Mouse (Mus musculus): ENCODE data around the gene T2. TPM values are rescaled to one million over a fixed set of nuclear protein-coding genes. Genes with fewer than 3 reads are reported as not detected.

Gene T2
- polyA plus RNA-seq, 1 experiment from 2014 or later, result 0.14 TPM

GRCm38 (mm10) chr17:8342706-8343105 is 13.1 kb upstream of the T2 start:
- H3K27me3 ChIP-seq (ENCODE audit: insufficient read depth, poor library complexity, severe bottlenecking), result peaks cover 91% of the 10 kb centered on the region
- no peak overlapping the region for H3K27ac ChIP-seq
- DNase-seq (ENCODE audit: low spot score), result no peak
- H3K4me1 ChIP-seq, result peaks cover 17% of the 10 kb centered on the region
- H3K36me3 ChIP-seq, result no peaks in the 10 kb centered on the region
- no peak overlapping the region for H3K4me3 ChIP-seq
- H3K9me3 ChIP-seq, result no peaks in the 10 kb centered on the region
- WGBS, result 46% methylated on average over 5 of the region's 5 CpGs

DNA sequence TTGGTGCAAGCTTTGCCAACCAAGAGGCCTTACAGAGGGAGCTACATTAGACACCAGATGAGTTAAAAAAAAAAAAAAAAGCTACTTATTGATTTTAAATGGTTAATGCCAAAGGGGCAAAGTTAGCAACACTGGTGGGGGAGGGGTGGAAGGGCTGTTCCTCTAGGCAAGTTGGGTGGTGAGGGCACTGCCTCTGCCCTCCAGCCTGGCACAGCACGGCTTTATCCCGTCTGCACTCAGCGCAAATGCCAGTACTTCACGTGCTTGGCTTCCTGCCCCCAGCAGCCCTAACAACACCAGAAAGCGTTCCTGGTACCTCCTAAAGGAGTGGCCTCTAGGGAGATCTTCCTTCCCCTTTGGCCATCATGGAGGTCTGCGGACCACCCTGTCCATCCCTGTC is 12.4 kb upstream of the T2 start:
- no peak overlapping the region for H3K27ac ChIP-seq
- no peak for DNase-seq (ENCODE audit: low spot score)

GRCm38 (mm10) chr17:8347765-8348285 is 8.0 kb upstream of the T2 start:
- H3K27me3 ChIP-seq (ENCODE audit: insufficient read depth, poor library complexity, severe bottlenecking), result peaks cover 41% of the 10 kb centered on the region
- WGBS, result 78% methylated on average over 5 of the region's 5 CpGs
- no peaks in the 10 kb centered on the region for H3K36me3 ChIP-seq
- H3K4me3 ChIP-seq, result no peak overlapping the region
- no peak overlapping the region for H3K27ac ChIP-seq
- DNase-seq (ENCODE audit: low spot score), result no peak
- no peaks in the 10 kb centered on the region for H3K9me3 ChIP-seq
- no peaks in the 10 kb centered on the region for H3K4me1 ChIP-seq

More for the DNA sequence above, 12.4 kb upstream of the T2 start:
- 78% methylated on average over 6 of the region's 6 CpGs for WGBS
- Histone ChIP-seq H3K4me1 (peaks cover 17% of the 10 kb centered on the region), H3K27me3 (ENCODE audit: insufficient read depth, poor library complexity, severe bottlenecking) (peaks cover 85% of the 10 kb centered on the region), H3K36me3 (no peaks in the 10 kb centered on the region), H3K4me3 (no peak overlapping the region), H3K9me3 (no peaks in the 10 kb centered on the region)

GRCm38 (mm10) chr17:8348941-8349340 is 6.9 kb upstream of the T2 start:
- 79% methylated on average over 4 of the region's 4 CpGs for WGBS
- no peaks in the 10 kb centered on the region for H3K9me3 ChIP-seq
- peaks cover 31% of the 10 kb centered on the region for H3K27me3 ChIP-seq (ENCODE audit: insufficient read depth, poor library complexity, severe bottlenecking)
- H3K4me1 ChIP-seq, result no peaks in the 10 kb centered on the region
- no peak overlapping the region for H3K27ac ChIP-seq
- no peak for DNase-seq (ENCODE audit: low spot score)
- no peaks in the 10 kb centered on the region for H3K36me3 ChIP-seq
- no peak overlapping the region for H3K4me3 ChIP-seq

DNA sequence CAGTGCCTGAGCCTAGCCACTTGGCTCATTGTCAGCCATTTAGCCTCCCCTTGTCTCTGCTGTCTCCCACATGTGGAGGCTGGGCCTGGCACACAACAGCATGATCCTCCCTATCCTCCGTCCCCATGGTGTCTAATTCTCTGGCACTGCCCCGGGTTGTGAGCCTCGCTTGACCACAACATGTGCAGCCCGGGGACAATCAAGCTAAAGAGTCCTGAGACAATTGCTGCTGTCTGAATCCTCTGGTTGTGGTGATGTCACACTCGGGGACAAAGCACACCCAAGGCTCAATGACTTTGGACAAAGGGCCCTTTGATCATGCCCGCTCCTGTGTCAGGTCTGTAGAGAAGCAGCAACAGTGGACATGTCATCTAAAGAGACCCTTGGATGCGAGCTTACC is 4.7 kb upstream of the T2 start:
- peaks cover 5% of the 10 kb centered on the region for H3K9me3 ChIP-seq
- no peaks in the 10 kb centered on the region for H3K4me1 ChIP-seq
- H3K27me3 ChIP-seq (ENCODE audit: insufficient read depth, poor library complexity, severe bottlenecking), result peaks cover 13% of the 10 kb centered on the region; the same call in 1 of the 2 replicates
- no peaks in the 10 kb centered on the region for H3K36me3 ChIP-seq
- no peak overlapping the region for H3K4me3 ChIP-seq
- H3K27ac ChIP-seq, result no peak overlapping the region
- WGBS, result 77% methylated on average over 7 of the region's 7 CpGs
- no peak for DNase-seq (ENCODE audit: low spot score)

DNA sequence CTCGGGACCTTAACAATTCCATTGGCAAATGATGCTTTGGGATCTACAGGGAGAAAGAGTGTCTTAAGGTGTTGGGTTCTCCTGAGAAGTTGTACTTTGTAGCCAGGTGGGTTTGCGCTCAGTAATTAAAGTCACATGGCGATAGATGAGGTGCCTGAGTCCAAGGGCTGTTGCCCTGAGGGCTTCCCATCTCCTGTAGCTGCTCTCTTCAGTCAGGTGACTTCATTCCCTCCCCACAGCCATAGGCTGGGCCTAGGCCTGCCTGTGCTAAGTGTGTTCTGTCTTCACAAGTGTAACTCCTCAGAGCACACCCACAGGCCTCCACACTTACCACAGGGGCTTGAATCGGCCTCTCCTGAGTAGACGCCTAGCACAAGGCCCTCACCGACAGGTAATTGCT is 1.7 kb downstream of the T2 start:
- Histone ChIP-seq H3K27me3 (ENCODE audit: insufficient read depth, poor library complexity, severe bottlenecking) (peaks cover 30% of the 10 kb centered on the region), H3K4me3 (no peak overlapping the region), H3K36me3 (no peaks in the 10 kb centered on the region), H3K27ac (no peak overlapping the region), H3K9me3 (peaks cover 5% of the 10 kb centered on the region), H3K4me1 (0 out of 2 replicates have a peak, but pooled peaks cover 1% of the 10 kb centered on the region)
- DNase-seq (ENCODE audit: low spot score), result no peak
- WGBS, result 83% methylated on average over 6 of the region's 6 CpGs

DNA sequence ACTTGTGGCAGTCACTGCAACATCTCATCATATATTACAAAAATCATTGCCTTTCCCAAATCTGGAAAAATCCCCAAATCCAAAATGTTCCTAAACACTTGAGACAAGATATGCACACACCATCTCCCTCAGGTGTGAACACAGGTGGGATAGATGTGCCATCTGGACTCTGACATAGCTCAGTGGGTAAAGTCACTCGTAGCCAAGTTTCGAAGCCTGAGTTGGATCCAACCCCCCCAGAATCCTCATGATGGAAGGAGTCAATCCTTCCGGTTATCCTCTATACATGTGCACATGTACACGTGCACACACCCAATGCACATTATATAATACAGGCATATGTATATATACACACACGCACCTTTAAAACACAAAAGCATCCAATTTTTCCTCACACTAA is 5.1 kb downstream of the T2 start:
- 81% methylated on average over 5 of the region's 5 CpGs for WGBS

DNA sequence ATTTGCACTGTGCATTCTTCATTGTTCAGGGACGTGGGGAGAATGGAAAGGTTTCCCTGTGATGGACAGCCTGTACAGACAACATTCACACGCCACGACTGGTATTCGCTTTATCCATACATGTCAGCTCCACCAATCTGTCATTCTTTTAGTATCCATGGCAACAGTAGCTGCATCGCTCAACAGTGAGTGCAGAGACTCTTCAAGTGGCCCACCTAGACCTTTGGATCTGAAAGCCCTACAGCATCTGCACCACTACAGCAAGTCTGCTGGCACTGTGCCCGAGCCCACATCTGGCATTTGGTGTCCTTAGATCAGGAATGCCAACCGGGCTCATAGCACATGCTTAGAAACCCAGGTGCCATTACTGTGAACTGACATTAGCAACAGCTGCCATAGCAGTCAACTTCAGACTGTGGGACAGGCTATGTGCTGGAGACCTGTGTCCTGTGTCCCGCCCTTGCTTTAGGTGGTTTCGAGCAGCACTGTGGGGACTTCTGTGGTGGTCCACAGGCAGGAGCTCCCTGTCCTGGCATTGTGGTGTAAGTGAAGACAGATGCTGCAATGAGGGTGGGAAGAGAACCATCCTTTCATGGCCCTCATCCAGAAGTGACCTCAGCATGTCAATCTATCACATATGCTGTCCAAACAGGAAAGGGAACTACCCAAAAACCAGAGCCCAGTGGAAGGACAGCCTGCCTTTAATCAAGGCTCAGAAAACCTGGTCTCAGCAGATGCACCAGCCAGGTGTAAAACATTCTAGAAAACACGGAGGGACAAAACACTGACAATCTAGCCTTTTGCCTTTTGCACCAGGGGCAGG is 5.7 kb downstream of the T2 start:
- WGBS, result 75% methylated on average over 10 of the region's 10 CpGs
- no peak overlapping the region for H3K27ac ChIP-seq
- peaks cover 49% of the 10 kb centered on the region for H3K27me3 ChIP-seq (ENCODE audit: insufficient read depth, poor library complexity, severe bottlenecking)
- 0 out of 2 replicates have a peak, but pooled peaks cover 2% of the 10 kb centered on the region for H3K4me1 ChIP-seq
- H3K36me3 ChIP-seq, result no peaks in the 10 kb centered on the region
- H3K9me3 ChIP-seq, result no peaks in the 10 kb centered on the region
- DNase-seq (ENCODE audit: low spot score), result no peak
- no peak overlapping the region for H3K4me3 ChIP-seq

More for the DNA sequence above, 5.1 kb downstream of the T2 start:
- Histone ChIP-seq H3K9me3 (no peaks in the 10 kb centered on the region), H3K27me3 (ENCODE audit: insufficient read depth, poor library complexity, severe bottlenecking) (peaks cover 49% of the 10 kb centered on the region), H3K27ac (no peak overlapping the region), H3K4me1 (0 out of 2 replicates have a peak, but pooled peaks cover 2% of the 10 kb centered on the region), H3K36me3 (no peaks in the 10 kb centered on the region), H3K4me3 (no peak overlapping the region)
- no peak for DNase-seq (ENCODE audit: low spot score)

GRCm38 (mm10) chr17:8367514-8368480 is 12.0 kb downstream of the T2 start:
- H3K36me3 ChIP-seq, result no peaks in the 10 kb centered on the region
- peaks cover 38% of the 10 kb centered on the region for H3K27me3 ChIP-seq (ENCODE audit: insufficient read depth, poor library complexity, severe bottlenecking)
- H3K9me3 ChIP-seq, result no peaks in the 10 kb centered on the region
- peaks cover 37% of the 10 kb centered on the region for H3K4me1 ChIP-seq
- 0 out of 2 replicates have a peak overlapping the region, but pooled peaks have one; percentile 39 for H3K27ac ChIP-seq
- WGBS, result 25% methylated on average over 20 of the region's 20 CpGs
- no peak for DNase-seq (ENCODE audit: low spot score)
- H3K4me3 ChIP-seq, result peak overlapping the region; percentile 27; the same call in 1 of the 2 replicates

GRCm38 (mm10) chr17:8368570-8368969 is 12.8 kb downstream of the T2 start:
- no peak for DNase-seq (ENCODE audit: low spot score)
- Histone ChIP-seq H3K36me3 (no peaks in the 10 kb centered on the region), H3K4me3 (0 out of 2 replicates have a peak overlapping the region, but pooled peaks have one; percentile 27), H3K27me3 (ENCODE audit: insufficient read depth, poor library complexity, severe bottlenecking) (peaks cover 35% of the 10 kb centered on the region), H3K4me1 (peaks cover 37% of the 10 kb centered on the region), H3K9me3 (no peaks in the 10 kb centered on the region), H3K27ac (no peak overlapping the region)
- 9% methylated on average over 8 of the region's 8 CpGs for WGBS

DNA sequence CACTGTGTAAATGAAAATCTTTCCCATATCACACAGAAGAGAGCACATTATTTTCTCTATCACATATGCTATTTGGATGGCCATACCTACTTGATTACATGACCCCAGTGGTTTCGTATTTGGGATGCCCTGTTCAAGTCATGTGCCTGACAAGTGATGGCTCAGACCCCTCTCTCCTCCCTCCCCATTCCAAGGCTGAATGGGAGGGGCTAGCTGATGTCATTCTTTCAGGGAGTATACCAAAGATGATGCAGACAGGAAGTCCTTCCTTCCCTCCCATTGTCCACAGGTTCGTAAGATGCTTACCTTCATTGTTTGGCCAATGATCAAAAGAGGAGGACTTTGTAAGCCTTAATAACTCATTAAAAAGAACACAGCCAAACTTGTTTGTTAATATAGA is 13.4 kb downstream of the T2 start:
- WGBS, result 56% methylated on average over 2 of the region's 2 CpGs
- DNase-seq (ENCODE audit: low spot score), result no peak
- Histone ChIP-seq H3K4me1 (peaks cover 37% of the 10 kb centered on the region), H3K9me3 (no peaks in the 10 kb centered on the region), H3K27me3 (ENCODE audit: insufficient read depth, poor library complexity, severe bottlenecking) (peaks cover 32% of the 10 kb centered on the region), H3K36me3 (no peaks in the 10 kb centered on the region), H3K4me3 (no peak overlapping the region), H3K27ac (no peak overlapping the region)

- H3K9me3 ChIP-seq, result no peaks in the 10 kb centered on the region
- H3K4me3 ChIP-seq, result no peak overlapping the region
- H3K36me3 ChIP-seq, result no peaks in the 10 kb centered on the region
- peak overlapping the region; percentile 30 for H3K27ac ChIP-seq
- DNase-seq (ENCODE audit: low spot score), result no peak
- H3K4me1 ChIP-seq, result peaks cover 38% of the 10 kb centered on the region
- H3K27me3 ChIP-seq (ENCODE audit: insufficient read depth, poor library complexity, severe bottlenecking), result peaks cover 36% of the 10 kb centered on the region
- WGBS, result 28% methylated on average over 13 of the region's 13 CpGs
Observed at GRCm38 (mm10) chr17:8370634-8371229, 14.9 kb downstream of the T2 start.
